Mouse (Mus musculus) neutrophil, adult 5-6 weeks (primary cell): Measurements from ENCODE around the gene Rpl36-ps4. TPM values are rescaled to one million over a fixed set of nuclear protein-coding genes. Genes with fewer than 3 reads are reported as not detected.
"Not testable (repeated sequence)": the region's sequence is repeated elsewhere in the genome, so short reads cannot be mapped to it uniquely, and the experiment has no call there.

Experiments used
- ATAC-seq: fragments of 151-379, 151-347 bp; 2 replicates; pipeline ENCODE4 v1.8.0; 2017; ENCODE audit warnings: mild to moderate bottlenecking, moderate TSS enrichment; ENCODE audit not compliant: insufficient number of reproducible peaks, poor library complexity, low FRiP score, severe bottlenecking; ENCODE audit errors: extremely low read depth
- total RNA-seq: library from RNA; stranded (forward); fragments of 200-1000 nt; gene quantifications from 2 replicates; pipeline ENCODE4 v1.2.3, GENCODE M21; 2017

The Rpl36-ps4 gene
- total RNA-seq, 1 experiment from 2014 or later = not detected

GRCm38 (mm10) chr17:87934326-87934725 is 13.5 kb downstream of the Rpl36-ps4 start:
- ATAC-seq = no peak

GRCm38 (mm10) chr17:87934736-87935135 is 14.0 kb downstream of the Rpl36-ps4 start:
- no peak for ATAC-seq

- no peak for ATAC-seq
Measured at GRCm38 (mm10) chr17:87936156-87936555, 15.4 kb downstream of the Rpl36-ps4 start.

GRCm38 (mm10) chr17:87948965-87949584 is 28.3 kb downstream of the Rpl36-ps4 start:
- ATAC-seq = peak; percentile 78; the same call in 1 of the 2 replicates

- ATAC-seq = not testable (repeated sequence)
Measured at GRCm38 (mm10) chr17:87954618-87955124, 33.9 kb downstream of the Rpl36-ps4 start.

GRCm38 (mm10) chr17:87957096-87957840 is 36.5 kb downstream of the Rpl36-ps4 start:
- ATAC-seq = no peak

GRCm38 (mm10) chr17:87958283-87958682 is 37.5 kb downstream of the Rpl36-ps4 start:
- ATAC-seq = no peak

GRCm38 (mm10) chr17:87959406-87959805 is 38.6 kb downstream of the Rpl36-ps4 start:
- not testable (repeated sequence) for ATAC-seq

- ATAC-seq = not testable (repeated sequence)
Measured at GRCm38 (mm10) chr17:87959931-87960330, 39.2 kb downstream of the Rpl36-ps4 start.

GRCm38 (mm10) chr17:87963081-87964075 is 42.6 kb downstream of the Rpl36-ps4 start:
- ATAC-seq = no peak

- ATAC-seq = peak; percentile 94
Measured at GRCm38 (mm10) chr17:87968483-87968926, 47.7 kb downstream of the Rpl36-ps4 start.

Other genes with a start within 250 kb of the Rpl36-ps4 start
- 32.6 and 35.0 TPM in 2 replicates for gene Msh2, start 248.6 kb upstream of the Rpl36-ps4 start, total RNA-seq
- not detected in 2 replicates for gene Kcnk12, start 123.0 kb upstream of the Rpl36-ps4 start, total RNA-seq
- gene Msh6, start 54.1 kb downstream of the Rpl36-ps4 start, total RNA-seq = 32.7 and 35.3 TPM in 2 replicates
- 91.3 and 91.4 TPM in 2 replicates for gene Fbxo11, start 144.3 kb downstream of the Rpl36-ps4 start, total RNA-seq